Mouse (Mus musculus): ENCODE measurements around the gene Stk38l.

DNA sequence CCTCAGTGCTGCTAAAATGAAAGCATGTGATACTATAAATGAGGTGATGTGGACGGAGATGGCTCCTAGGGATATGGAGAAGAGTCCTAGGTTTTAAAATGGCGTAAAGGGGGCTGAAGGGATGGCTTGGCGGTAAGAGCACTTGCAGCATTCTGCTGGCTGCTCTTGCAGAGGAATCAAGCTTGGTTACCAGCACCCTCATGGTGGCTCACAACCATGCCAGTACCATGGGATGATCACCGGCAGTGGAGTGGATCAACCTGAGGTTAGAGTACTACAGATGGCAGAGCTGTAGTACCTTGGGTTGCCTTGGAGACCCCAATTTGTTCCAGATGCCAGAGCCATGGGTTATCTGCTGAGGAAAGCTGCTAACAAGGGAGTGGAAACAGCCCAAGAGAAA, 26.4 kb upstream of the Stk38l start:
- TF ChIP-seq TCF12 (IDR thresholded peaks at IDR 0.05; ENCODE audit: insufficient read depth, poor library complexity, severe bottlenecking) (no peak), E2F4 (IDR thresholded peaks at IDR 0.05; ENCODE audit: insufficient read depth) (no peak), USF1 (IDR thresholded peaks at IDR 0.05; ENCODE audit: low read depth) (no peak), POLR2A (IDR thresholded peaks at IDR 0.05; ENCODE audit: insufficient read length, low read depth) (no peak), MAX (IDR thresholded peaks at IDR 0.05; ENCODE audit: low read depth) (no peak), CEBPB (IDR thresholded peaks at IDR 0.05; ENCODE audit: insufficient read depth, poor library complexity, severe bottlenecking) (no peak), MYOD1 (IDR thresholded peaks at IDR 0.05; ENCODE audit: control insufficient read depth in 1 of 3, insufficient read length in 2 of 3, low read depth in 2 of 3) (no peak), REST (IDR thresholded peaks at IDR 0.05; ENCODE audit: insufficient read depth, insufficient read length) (no peak), MYOG (IDR thresholded peaks at IDR 0.05; ENCODE audit: control insufficient read depth in 1 of 3, insufficient read depth in 1 of 3, insufficient read length in 2 of 3, low read depth in 2 of 3) (no peak)
